Mouse (Mus musculus) thymus, adult 2 months (tissue): ENCODE measurements around the gene Ppp1r12a.

Experiments
- CTCF ChIP-seq: fragments of 200-500 bp; IDR thresholded peaks from 2 replicates; pipeline ENCODE4 v1.5.1; 2012; ENCODE audit warnings: mild to moderate bottlenecking, control low read depth, low read length, moderate library complexity, borderline replicate concordance; ENCODE audit not compliant: control insufficient read depth, poor library complexity, insufficient read depth; ENCODE audit errors: extremely low read depth
- POLR2A ChIP-seq: fragments of 200-500 bp; IDR thresholded peaks from 2 replicates; pipeline ENCODE4 v1.6.1; 2012; ENCODE audit warnings: mild to moderate bottlenecking, low read length, control low read depth, moderate library complexity; ENCODE audit not compliant: control insufficient read depth, poor library complexity, insufficient read depth; ENCODE audit errors: extremely low read depth

GRCm38 (mm10) chr10:108209396-108209795 lies 47.4 kb downstream of the Ppp1r12a start:
- TF ChIP-seq POLR2A (no peak), CTCF (no peak)
